Mouse (Mus musculus) lung, postnatal 0 days (tissue): ENCODE results near the gene Slc7a6. TPM values are rescaled to one million over a fixed set of nuclear protein-coding genes. Genes with fewer than 3 reads are reported as not detected.

Experiments
- ATAC-seq: fragments of 200-750 bp; cut with Nextera tagmentation; 2 replicates; pipeline ENCODE4 v1.8.0; 2017; ENCODE audit warnings: moderate library complexity
- DNase-seq: peaks from one replicate; pipeline ENCODE4 v3.0.0-alpha.2; 2016; ENCODE audit warnings: low spot score
- H3K27ac ChIP-seq: fragments of 300-500 bp; sonication (generic); 2 replicates; pipeline ENCODE4 v1.5.1; 2014; ENCODE audit warnings: antibody characterized with exemption, mild to moderate bottlenecking, low read length, mixed read lengths
- H3K27me3 ChIP-seq: fragments of 300-500 bp; sonication (generic); replicated peaks from 2 replicates; pipeline ENCODE4 v1.6.1; 2014; ENCODE audit warnings: low read length, mixed read lengths; ENCODE audit not compliant: insufficient read depth
- H3K36me3 ChIP-seq: fragments of 300-500 bp; sonication (generic); 2 replicates; pipeline ENCODE4 v1.6.1; 2014; ENCODE audit warnings: low read length, mixed read lengths; ENCODE audit not compliant: insufficient read depth
- H3K4me1 ChIP-seq: fragments of 300-500 bp; sonication (generic); 2 replicates; pipeline ENCODE4 v1.6.1; 2014; ENCODE audit warnings: antibody characterized with exemption, low read depth, low read length, mixed read lengths; ENCODE audit not compliant: insufficient read depth
- H3K4me2 ChIP-seq: fragments of 300-500 bp; sonication (generic); replicated peaks from 2 replicates; pipeline ENCODE4 v1.6.1; 2014; ENCODE audit warnings: low read depth, mild to moderate bottlenecking, low read length, moderate library complexity, mixed read lengths
- H3K4me3 ChIP-seq: fragments of 300-500 bp; sonication (generic); 2 replicates; pipeline ENCODE4 v1.5.1; 2014; ENCODE audit warnings: low read depth, low read length
- H3K9ac ChIP-seq: fragments of 300-500 bp; sonication (generic); replicated peaks from 2 replicates; pipeline ENCODE4 v1.6.1; 2014; ENCODE audit warnings: low read depth, mild to moderate bottlenecking
- H3K9me3 ChIP-seq: fragments of 300-500 bp; sonication (generic); 2 replicates; pipeline ENCODE4 v1.6.1; 2016; ENCODE audit warnings: low read length, mixed read lengths
- CTCF ChIP-seq: IDR thresholded peaks from 2 replicates; pipeline ENCODE4 v1.5.1; 2016; ENCODE audit warnings: antibody characterized with exemption, mild to moderate bottlenecking
- EP300 ChIP-seq: IDR thresholded peaks from 2 replicates; pipeline ENCODE4 v1.6.1; 2016; ENCODE audit warnings: antibody characterized with exemption, mild to moderate bottlenecking, control low read depth
- WGBS: fragments of 180-500 bp; shearing (Covaris S2); extraction: QIAGEN DNeasy Blood & Tissue Kit; methylation state at CpG from one replicate; pipeline ENCODE4 v1.1.7; 2014; 5-methylcytosine and 5-hydroxymethylcytosine counted together
- polyA plus RNA-seq: library from polyadenylated mRNA; unstranded; fragments of >200 nt; fragmentation: Nextera tagmentation; extraction: Ambion mirVana; gene quantifications from 2 replicates; pipeline ENCODE4 v1.2.1, GENCODE M21; 2015

Slc7a6 gene
- polyA plus RNA-seq, 1 experiment from 2014 or later: 38.9 TPM

- H3K4me3 ChIP-seq: no peak overlapping the region
- no peaks in the 10 kb centered on the region for H3K4me1 ChIP-seq
- no peak overlapping the region for H3K27ac ChIP-seq
- H3K36me3 ChIP-seq: peaks cover 4% of the 10 kb centered on the region; the same call in 1 of the 2 replicates
- TF ChIP-seq EP300 (no peak), CTCF (no peak)
- H3K9ac ChIP-seq: no peak overlapping the region
- H3K9me3 ChIP-seq: no peaks in the 10 kb centered on the region
- no peaks in the 10 kb centered on the region for H3K27me3 ChIP-seq
- H3K4me2 ChIP-seq: no peak overlapping the region
- 91% methylated on average over 1 of the region's 1 CpGs for WGBS
- no peak for DNase-seq
- no peak for ATAC-seq
Measured at GRCm38 (mm10) chr8:106157419-106157818, 11.2 kb upstream of the Slc7a6 start.

DNA sequence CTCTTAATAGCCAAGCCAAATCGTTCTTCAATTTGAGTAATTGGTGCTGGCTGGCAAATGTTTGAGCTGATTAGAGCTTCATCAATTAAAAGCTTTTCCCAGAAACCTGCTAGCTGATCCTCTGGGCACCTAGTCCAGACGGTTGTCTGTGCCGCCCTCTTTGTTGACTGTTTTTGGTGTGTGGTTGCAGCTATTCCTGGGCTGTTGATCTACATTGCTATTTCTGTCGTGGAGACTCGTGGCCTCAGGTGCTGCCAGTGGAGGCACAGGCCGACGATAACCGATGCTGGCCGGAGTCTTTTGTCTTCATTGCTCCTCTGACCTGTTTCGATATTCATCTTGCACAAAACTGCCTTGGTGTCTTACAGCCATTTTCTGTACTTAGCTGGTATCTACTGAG, 10.3 kb upstream of the Slc7a6 start:
- Histone ChIP-seq H3K27me3 (no peaks in the 10 kb centered on the region), H3K27ac (no peak overlapping the region), H3K4me1 (no peaks in the 10 kb centered on the region), H3K36me3 (peaks cover 12% of the 10 kb centered on the region; the same call in 1 of the 2 replicates), H3K9ac (no peak overlapping the region), H3K9me3 (no peaks in the 10 kb centered on the region), H3K4me3 (no peak overlapping the region), H3K4me2 (no peak overlapping the region)
- no peak for TF ChIP-seq EP300
- TF ChIP-seq CTCF: no peak
- WGBS: 88% methylated on average over 10 of the region's 10 CpGs
- ATAC-seq: no peak
- no peak for DNase-seq

GRCm38 (mm10) chr8:106159876-106160275, 8.8 kb upstream of the Slc7a6 start:
- Histone ChIP-seq H3K9ac (no peak overlapping the region), H3K36me3 (peaks cover 16% of the 10 kb centered on the region; the same call in 1 of the 2 replicates), H3K4me3 (no peak overlapping the region), H3K27ac (no peak overlapping the region), H3K4me1 (no peaks in the 10 kb centered on the region), H3K4me2 (no peak overlapping the region), H3K9me3 (no peaks in the 10 kb centered on the region), H3K27me3 (no peaks in the 10 kb centered on the region)
- DNase-seq (no peak), ATAC-seq (no peak)
- 84% methylated on average over 6 of the region's 6 CpGs for WGBS
- TF ChIP-seq CTCF (no peak), EP300 (no peak)

- ATAC-seq (no peak), DNase-seq (no peak)
- TF ChIP-seq EP300: no peak
- no peak for TF ChIP-seq CTCF
- no peak overlapping the region for H3K9ac ChIP-seq
- no peaks in the 10 kb centered on the region for H3K9me3 ChIP-seq
- no peak overlapping the region for H3K4me2 ChIP-seq
- no peak overlapping the region for H3K27ac ChIP-seq
- no peaks in the 10 kb centered on the region for H3K4me1 ChIP-seq
- H3K27me3 ChIP-seq: no peaks in the 10 kb centered on the region
- peaks cover 13% of the 10 kb centered on the region; the same call in 1 of the 2 replicates for H3K36me3 ChIP-seq
- WGBS: 85% methylated on average over 9 of the region's 9 CpGs
- no peak overlapping the region for H3K4me3 ChIP-seq
Measured at GRCm38 (mm10) chr8:106163251-106163650, 5.4 kb upstream of the Slc7a6 start.

GRCm38 (mm10) chr8:106165460-106165859, 3.2 kb upstream of the Slc7a6 start:
- no peak overlapping the region for H3K4me2 ChIP-seq
- no peaks in the 10 kb centered on the region for H3K9me3 ChIP-seq
- WGBS: 33% methylated on average over 4 of the region's 4 CpGs
- peaks cover 13% of the 10 kb centered on the region; the same call in 1 of the 2 replicates for H3K36me3 ChIP-seq
- TF ChIP-seq EP300 (no peak), CTCF (peak; percentile 95)
- no peak overlapping the region for H3K4me3 ChIP-seq
- H3K27me3 ChIP-seq: no peaks in the 10 kb centered on the region
- ATAC-seq (no peak), DNase-seq (peak; percentile 79)
- H3K9ac ChIP-seq: no peak overlapping the region
- no peaks in the 10 kb centered on the region for H3K4me1 ChIP-seq
- no peak overlapping the region for H3K27ac ChIP-seq

DNA sequence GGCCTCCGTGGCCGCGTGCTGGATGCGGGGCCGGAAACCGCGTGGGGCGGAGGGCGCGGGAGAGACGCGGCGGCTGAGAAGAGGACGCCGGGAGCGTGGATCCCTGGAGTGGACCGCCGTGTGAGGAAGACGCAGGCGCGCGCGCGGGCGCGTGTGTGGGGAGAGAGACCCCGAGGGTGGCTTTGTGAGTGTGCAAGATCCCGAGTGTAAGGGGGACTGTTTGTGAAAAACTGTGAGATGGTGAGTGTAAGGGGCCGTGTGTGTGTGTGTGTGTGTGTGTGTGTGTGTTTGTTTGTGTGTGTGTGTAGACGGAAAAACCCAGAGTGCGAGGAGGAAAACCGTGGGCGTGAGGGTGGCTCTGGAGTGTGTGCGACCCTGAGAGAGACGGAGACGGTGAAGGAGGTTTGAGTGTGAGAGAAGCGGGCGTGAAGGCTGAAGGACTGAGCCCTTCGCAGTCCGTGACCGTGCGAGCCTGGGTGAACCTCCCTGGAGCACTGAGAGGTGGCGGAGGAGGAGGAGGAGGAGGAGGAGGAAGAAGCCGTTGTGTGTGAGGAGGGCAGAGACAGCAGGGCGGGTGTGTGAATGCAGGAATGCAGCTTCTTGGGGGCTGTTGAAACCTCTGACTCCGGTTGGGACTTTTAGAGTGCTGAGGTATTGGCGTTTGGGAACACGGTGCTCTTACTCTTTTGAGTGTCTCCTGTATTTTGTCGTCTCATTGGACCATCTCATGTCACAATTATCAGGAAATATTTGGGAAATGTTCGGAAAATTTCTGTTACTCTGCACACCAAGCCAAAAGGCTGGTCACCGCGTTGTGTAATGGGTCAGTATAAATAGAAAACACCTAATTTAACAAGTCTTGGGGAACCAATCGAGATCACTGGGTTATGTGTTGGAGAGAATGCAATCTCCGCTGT, 618 bp downstream of the Slc7a6 start:
- ATAC-seq (peak; percentile 59), DNase-seq (peak; percentile 80)
- Histone ChIP-seq H3K27me3 (no peaks in the 10 kb centered on the region), H3K9me3 (no peaks in the 10 kb centered on the region), H3K4me2 (peak overlapping the region; percentile 96), H3K27ac (peak overlapping the region; percentile 70), H3K9ac (peak overlapping the region; percentile 63), H3K4me1 (no peaks in the 10 kb centered on the region), H3K4me3 (peak overlapping the region; percentile 75), H3K36me3 (no peaks in the 10 kb centered on the region)
- WGBS: 1% methylated on average over 51 of the region's 54 CpGs
- no peak for TF ChIP-seq EP300
- no peak for TF ChIP-seq CTCF
